Mouse (Mus musculus): ENCODE results near the gene Rpl18a.

Rpl18a gene

DNA sequence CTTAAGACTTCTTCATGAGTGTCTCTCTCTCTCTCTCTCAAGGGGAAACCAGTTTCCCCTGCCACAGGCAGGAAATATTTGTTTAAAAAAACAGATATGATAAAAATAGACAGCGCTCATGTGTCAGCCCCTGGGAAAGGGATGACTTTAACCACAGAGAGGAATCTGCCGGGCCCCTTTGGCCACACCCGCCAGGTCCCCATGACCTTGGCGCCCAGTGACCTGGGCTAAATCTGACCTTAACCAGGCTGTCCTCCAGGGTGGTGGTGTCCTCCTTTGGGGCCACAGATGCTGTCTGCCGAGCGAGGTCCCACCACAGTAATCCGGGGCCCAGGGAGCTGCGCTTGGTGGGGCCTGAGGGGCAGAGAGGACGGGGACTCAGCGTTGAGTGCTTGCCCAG, 12.5 kb downstream of the Rpl18a start:
- H3K36me3 ChIP-seq (ENCODE audit: insufficient read depth, low read length), result no peaks in the 10 kb centered on the region
- peaks cover 14% of the 10 kb centered on the region; the same call in 1 of the 2 replicates for H3K27me3 ChIP-seq (ENCODE audit: insufficient read depth, low read length)
- peak overlapping the region; percentile 35 for H3K4me3 ChIP-seq (replicated peaks; ENCODE audit: low read length)
- TF ChIP-seq POU5F1 (IDR thresholded peaks at IDR 0.05; ENCODE audit: borderline replicate concordance, low read length), result no peak
- TF ChIP-seq NANOG (IDR thresholded peaks at IDR 0.05; ENCODE audit: borderline replicate concordance, low read length), result no peak
- TF ChIP-seq CTCF (conservative IDR thresholded peaks at IDR 0.05; ENCODE audit: low read length), result no peak
- H3K4me1 ChIP-seq (replicated peaks; ENCODE audit: low read depth, low read length), result peaks cover 83% of the 10 kb centered on the region
- no peaks in the 10 kb centered on the region for H3K9me3 ChIP-seq (ENCODE audit: low read length)

DNA sequence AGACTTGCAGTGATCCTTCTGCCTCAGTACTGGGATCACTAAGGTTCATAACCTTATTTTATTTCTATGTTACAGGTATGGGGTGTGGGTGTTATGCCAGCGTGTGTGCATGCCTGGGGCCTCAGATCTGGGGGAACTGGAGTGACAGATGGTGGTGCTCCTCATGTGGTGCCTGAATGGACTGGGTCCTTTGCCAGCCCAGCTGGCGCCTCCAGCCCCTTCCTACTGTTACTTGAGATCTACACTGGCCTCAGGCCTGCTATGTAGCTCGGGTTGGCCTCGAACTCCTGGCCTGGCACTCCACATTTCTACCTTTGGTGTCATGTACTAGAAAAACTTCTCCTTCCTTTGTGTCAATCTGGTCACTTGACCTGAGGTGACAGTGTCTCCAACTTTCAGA, 13.0 kb downstream of the Rpl18a start:
- H3K36me3 ChIP-seq (ENCODE audit: insufficient read depth, low read length), result no peaks in the 10 kb centered on the region

DNA sequence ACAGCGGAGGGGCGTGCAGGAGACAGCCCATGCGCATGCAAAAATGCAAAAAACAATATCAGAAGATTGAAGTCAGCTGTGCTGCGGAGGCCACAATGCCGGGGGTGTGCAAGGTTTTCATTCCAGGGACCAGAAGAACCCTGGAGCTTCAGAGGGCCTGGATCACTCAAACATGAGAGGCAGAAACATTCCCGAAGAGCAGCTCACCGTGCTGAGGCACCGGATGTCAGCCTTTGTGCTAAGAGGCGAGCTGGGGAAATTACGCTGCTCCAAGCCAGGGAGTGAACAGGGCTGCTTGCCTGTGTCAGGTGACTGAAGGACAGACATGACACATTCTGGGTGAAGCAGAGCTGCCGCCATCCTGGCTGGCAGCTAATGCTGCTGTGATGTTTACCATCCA, 16.7 kb downstream of the Rpl18a start:
- H3K4me1 ChIP-seq (replicated peaks; ENCODE audit: low read depth, low read length), result peaks cover 81% of the 10 kb centered on the region
- H3K9me3 ChIP-seq (ENCODE audit: low read length), result no peaks in the 10 kb centered on the region
- TF ChIP-seq CTCF (conservative IDR thresholded peaks at IDR 0.05; ENCODE audit: low read length), result no peak
- TF ChIP-seq POU5F1 (IDR thresholded peaks at IDR 0.05; ENCODE audit: borderline replicate concordance, low read length), result no peak
- H3K4me3 ChIP-seq (replicated peaks; ENCODE audit: low read length), result peak overlapping the region; percentile 61
- no peaks in the 10 kb centered on the region for H3K36me3 ChIP-seq (ENCODE audit: insufficient read depth, low read length)
- no peaks in the 10 kb centered on the region for H3K27me3 ChIP-seq (ENCODE audit: insufficient read depth, low read length)

More for the DNA sequence above, 13.0 kb downstream of the Rpl18a start:
- Histone ChIP-seq H3K9me3 (ENCODE audit: low read length) (no peaks in the 10 kb centered on the region), H3K27me3 (ENCODE audit: insufficient read depth, low read length) (peaks cover 12% of the 10 kb centered on the region; the same call in 1 of the 2 replicates), H3K4me3 (replicated peaks; ENCODE audit: low read length) (0 out of 2 replicates have a peak overlapping the region, but pooled peaks have one; percentile 23), H3K4me1 (replicated peaks; ENCODE audit: low read depth, low read length) (peaks cover 85% of the 10 kb centered on the region)
- TF ChIP-seq NANOG (IDR thresholded peaks at IDR 0.05; ENCODE audit: borderline replicate concordance, low read length) (no peak), POU5F1 (IDR thresholded peaks at IDR 0.05; ENCODE audit: borderline replicate concordance, low read length) (no peak), CTCF (conservative IDR thresholded peaks at IDR 0.05; ENCODE audit: low read length) (no peak)

DNA sequence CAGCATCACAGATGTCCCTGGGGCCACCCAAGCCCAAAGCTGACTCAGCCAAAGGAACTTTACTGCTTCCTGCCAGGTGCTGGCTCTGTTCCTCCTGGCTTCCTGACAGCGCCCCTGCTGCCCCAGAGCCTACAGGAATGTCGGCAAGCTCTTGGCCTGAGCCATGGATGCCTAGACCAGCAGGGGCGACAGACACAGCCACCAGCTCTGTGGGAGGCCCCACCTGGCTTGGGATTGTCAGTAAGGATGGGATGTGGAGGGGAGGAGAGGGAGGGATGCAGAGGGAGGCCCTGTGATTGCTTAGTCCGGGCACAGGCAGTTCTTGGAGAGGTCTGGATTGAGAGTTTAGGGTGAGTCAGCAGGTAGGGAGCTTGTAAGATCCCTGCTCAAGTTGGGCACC, 17.1 kb downstream of the Rpl18a start:
- Histone ChIP-seq H3K9me3 (ENCODE audit: low read length) (no peaks in the 10 kb centered on the region), H3K4me1 (replicated peaks; ENCODE audit: low read depth, low read length) (peaks cover 81% of the 10 kb centered on the region), H3K4me3 (replicated peaks; ENCODE audit: low read length) (peak overlapping the region; percentile 61), H3K27me3 (ENCODE audit: insufficient read depth, low read length) (no peaks in the 10 kb centered on the region), H3K36me3 (ENCODE audit: insufficient read depth, low read length) (no peaks in the 10 kb centered on the region)
- TF ChIP-seq NANOG (IDR thresholded peaks at IDR 0.05; ENCODE audit: borderline replicate concordance, low read length) (no peak), POU5F1 (IDR thresholded peaks at IDR 0.05; ENCODE audit: borderline replicate concordance, low read length) (no peak), CTCF (conservative IDR thresholded peaks at IDR 0.05; ENCODE audit: low read length) (no peak)

DNA sequence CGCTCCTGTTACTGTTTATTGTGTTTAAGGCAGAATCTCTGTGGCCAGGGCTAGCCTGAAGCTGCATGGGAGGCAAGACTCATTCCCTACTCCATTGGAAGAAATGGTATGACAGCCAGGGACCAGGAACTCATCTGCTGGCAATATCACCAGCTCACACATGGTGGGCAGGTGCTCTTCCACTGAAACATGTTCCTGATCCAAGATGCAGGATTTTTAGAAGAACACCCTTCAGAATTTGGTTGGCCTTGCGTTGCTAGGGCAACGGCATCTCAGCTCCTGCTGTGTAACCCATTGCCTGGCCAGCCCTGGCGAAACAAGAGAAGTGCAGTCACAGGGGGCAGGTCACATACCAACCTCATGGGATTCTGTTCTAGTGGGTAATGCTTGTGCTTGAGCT, 17.7 kb downstream of the Rpl18a start:
- TF ChIP-seq NANOG (IDR thresholded peaks at IDR 0.05; ENCODE audit: borderline replicate concordance, low read length) (no peak), POU5F1 (IDR thresholded peaks at IDR 0.05; ENCODE audit: borderline replicate concordance, low read length) (no peak), CTCF (conservative IDR thresholded peaks at IDR 0.05; ENCODE audit: low read length) (no peak)
- no peaks in the 10 kb centered on the region for H3K36me3 ChIP-seq (ENCODE audit: insufficient read depth, low read length)
- H3K27me3 ChIP-seq (ENCODE audit: insufficient read depth, low read length), result no peaks in the 10 kb centered on the region
- H3K4me3 ChIP-seq (replicated peaks; ENCODE audit: low read length), result 0 out of 2 replicates have a peak overlapping the region, but pooled peaks have one; percentile 61
- H3K9me3 ChIP-seq (ENCODE audit: low read length), result no peaks in the 10 kb centered on the region
- peaks cover 81% of the 10 kb centered on the region for H3K4me1 ChIP-seq (replicated peaks; ENCODE audit: low read depth, low read length)

DNA sequence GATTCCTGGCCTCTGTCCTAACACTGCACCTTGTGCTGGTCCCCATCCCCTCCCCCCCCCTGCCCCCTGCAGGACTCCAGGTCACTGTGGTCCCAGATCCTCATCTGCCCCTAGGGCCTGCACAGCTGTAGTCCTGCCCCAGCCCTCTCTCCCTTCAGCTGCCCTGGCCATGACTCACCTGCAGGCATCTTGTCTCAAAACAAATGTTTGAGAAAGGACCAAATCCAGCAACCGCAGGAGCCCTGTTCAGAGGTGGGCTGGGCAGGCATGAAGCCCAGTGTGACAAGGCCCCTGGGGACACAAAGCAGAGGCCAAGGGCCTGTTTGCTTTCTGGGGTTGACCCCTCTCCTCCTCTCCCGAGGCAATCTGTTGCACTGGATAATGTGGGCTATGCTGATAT, 19.0 kb downstream of the Rpl18a start:
- H3K4me3 ChIP-seq (replicated peaks; ENCODE audit: low read length), result no peak overlapping the region
- peaks cover 76% of the 10 kb centered on the region for H3K4me1 ChIP-seq (replicated peaks; ENCODE audit: low read depth, low read length)
- TF ChIP-seq NANOG (IDR thresholded peaks at IDR 0.05; ENCODE audit: borderline replicate concordance, low read length), result no peak
- no peak for TF ChIP-seq CTCF (conservative IDR thresholded peaks at IDR 0.05; ENCODE audit: low read length)
- TF ChIP-seq POU5F1 (IDR thresholded peaks at IDR 0.05; ENCODE audit: borderline replicate concordance, low read length), result no peak
- H3K36me3 ChIP-seq (ENCODE audit: insufficient read depth, low read length), result no peaks in the 10 kb centered on the region
- no peaks in the 10 kb centered on the region for H3K27me3 ChIP-seq (ENCODE audit: insufficient read depth, low read length)
- no peaks in the 10 kb centered on the region for H3K9me3 ChIP-seq (ENCODE audit: low read length)

DNA sequence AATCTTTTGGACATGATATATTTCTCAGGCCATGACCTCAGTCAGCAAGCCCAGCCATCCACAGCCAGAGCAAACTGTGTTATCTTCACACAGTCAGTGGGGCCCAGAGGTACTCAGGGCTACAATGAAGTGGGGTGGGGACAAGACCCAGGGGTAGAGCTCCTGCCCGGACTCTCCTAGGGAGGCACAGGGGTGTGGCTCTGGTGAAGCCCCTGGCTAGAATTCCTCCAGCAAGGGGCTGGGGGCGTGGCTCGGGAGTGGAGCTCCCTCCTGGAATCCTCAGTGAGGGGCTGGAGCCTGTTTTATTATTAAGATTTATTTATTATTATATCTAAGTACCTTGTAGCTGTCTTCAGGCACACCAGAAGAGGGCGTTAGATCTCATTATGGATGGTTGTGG, 20.8 kb downstream of the Rpl18a start:
- peaks cover 3% of the 10 kb centered on the region; the same call in 1 of the 2 replicates for H3K36me3 ChIP-seq (ENCODE audit: insufficient read depth, low read length)
- H3K4me3 ChIP-seq (replicated peaks; ENCODE audit: low read length), result no peak overlapping the region
- H3K9me3 ChIP-seq (ENCODE audit: low read length), result no peaks in the 10 kb centered on the region
- TF ChIP-seq POU5F1 (IDR thresholded peaks at IDR 0.05; ENCODE audit: borderline replicate concordance, low read length), result no peak
- TF ChIP-seq CTCF (conservative IDR thresholded peaks at IDR 0.05; ENCODE audit: low read length), result no peak
- H3K4me1 ChIP-seq (replicated peaks; ENCODE audit: low read depth, low read length), result peaks cover 84% of the 10 kb centered on the region
- no peaks in the 10 kb centered on the region for H3K27me3 ChIP-seq (ENCODE audit: insufficient read depth, low read length)

DNA sequence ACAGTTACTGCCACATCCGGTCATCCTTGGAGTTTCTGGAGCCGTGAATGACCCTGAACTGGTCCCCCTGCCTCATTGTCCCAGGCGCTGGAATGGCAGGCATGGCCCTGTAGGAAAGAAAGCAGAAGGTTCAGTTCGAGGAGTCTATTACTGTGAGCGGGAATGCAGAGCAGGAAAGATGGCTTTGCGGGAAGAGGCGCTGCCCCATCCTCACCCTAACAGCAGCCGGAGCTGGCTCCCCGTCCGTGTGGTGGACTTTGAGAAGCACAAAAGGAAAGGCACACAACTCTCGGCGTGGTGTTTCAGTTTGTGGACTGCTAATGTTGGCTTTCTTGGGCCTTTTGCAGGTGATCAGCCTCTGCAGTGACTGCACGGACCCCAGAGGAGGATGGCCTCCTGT, 22.8 kb downstream of the Rpl18a start:
- Histone ChIP-seq H3K27me3 (ENCODE audit: insufficient read depth, low read length) (no peaks in the 10 kb centered on the region), H3K4me1 (replicated peaks; ENCODE audit: low read depth, low read length) (peaks cover 85% of the 10 kb centered on the region), H3K4me3 (replicated peaks; ENCODE audit: low read length) (peak overlapping the region; percentile 95), H3K36me3 (ENCODE audit: insufficient read depth, low read length) (peaks cover 11% of the 10 kb centered on the region), H3K9me3 (ENCODE audit: low read length) (no peaks in the 10 kb centered on the region)
- no peak for TF ChIP-seq CTCF (conservative IDR thresholded peaks at IDR 0.05; ENCODE audit: low read length)
- TF ChIP-seq POU5F1 (IDR thresholded peaks at IDR 0.05; ENCODE audit: borderline replicate concordance, low read length), result no peak
- no peak for TF ChIP-seq NANOG (IDR thresholded peaks at IDR 0.05; ENCODE audit: borderline replicate concordance, low read length)

DNA sequence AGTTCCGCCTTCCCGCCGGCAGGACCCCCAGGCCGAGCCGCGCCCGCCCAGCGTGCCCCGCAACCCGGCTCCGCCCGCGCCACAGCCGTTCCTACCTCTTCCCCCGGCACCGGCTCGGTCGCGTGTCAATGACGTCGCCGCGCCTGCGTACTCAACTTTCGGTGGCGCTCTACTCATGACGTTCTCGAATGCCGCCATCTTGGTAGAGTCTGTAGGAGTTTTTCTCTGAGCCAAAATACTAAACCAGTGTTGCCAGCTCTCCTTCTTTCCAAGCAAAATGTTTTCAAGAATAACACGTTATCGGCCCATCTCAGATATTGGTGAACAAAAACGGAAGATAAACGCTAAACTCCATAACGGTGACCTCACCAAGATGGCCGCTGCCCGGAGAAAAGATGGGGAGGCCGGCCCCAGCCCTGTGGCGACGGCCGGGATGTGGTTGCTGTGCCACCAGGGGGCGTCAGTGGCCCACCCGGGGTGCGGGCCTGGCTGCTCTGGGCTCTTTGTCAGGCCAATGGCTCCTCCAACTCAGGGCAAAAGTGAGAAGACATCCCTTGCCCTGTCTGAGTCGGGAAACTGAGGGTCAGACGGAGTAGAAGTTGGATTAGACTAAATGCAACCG, 23.7 kb downstream of the Rpl18a start, which contains the start of gene Ccdc124:
Ccdc124 (minus strand) TSS at position 572 of the 622 bp plus-strand sequence.
- Histone ChIP-seq H3K9me3 (ENCODE audit: low read length) (no peaks in the 10 kb centered on the region), H3K4me1 (replicated peaks; ENCODE audit: low read depth, low read length) (peaks cover 84% of the 10 kb centered on the region), H3K27me3 (ENCODE audit: insufficient read depth, low read length) (no peaks in the 10 kb centered on the region), H3K4me3 (replicated peaks; ENCODE audit: low read length) (peak within 1 kb of the TSS; percentile 95), H3K36me3 (ENCODE audit: insufficient read depth, low read length) (peaks cover 11% of the 10 kb centered on the region)
- TF ChIP-seq CTCF (conservative IDR thresholded peaks at IDR 0.05; ENCODE audit: low read length) (no peak; the same call in none of the 2 replicates), POU5F1 (IDR thresholded peaks at IDR 0.05; ENCODE audit: borderline replicate concordance, low read length) (no peak)
